Mouse (Mus musculus) liver, embryonic 13.5 days (tissue): Measurements from ENCODE around the gene Rab5a. TPM values are rescaled to one million over a fixed set of nuclear protein-coding genes. Genes with fewer than 3 reads are reported as not detected.

ENCODE experiments used
- ATAC-seq: fragments of 200-750 bp; cut with Nextera tagmentation; 2 replicates; pipeline ENCODE4 v1.8.0; 2017; ENCODE audit warnings: low read depth, mild to moderate bottlenecking, moderate number of reproducible peaks, moderate library complexity
- DNase-seq: peaks from one replicate; pipeline ENCODE4 v3.0.0; 2022
- H3K27ac ChIP-seq: fragments of 300-500 bp; sonication (generic); 2 replicates; pipeline ENCODE4 v1.5.1; 2015; ENCODE audit warnings: moderate library complexity, mild to moderate bottlenecking, inconsistent platforms
- H3K27me3 ChIP-seq: fragments of 300-500 bp; sonication (generic); 2 replicates; pipeline ENCODE4 v1.6.1; 2015; ENCODE audit warnings: mild to moderate bottlenecking, inconsistent platforms
- H3K36me3 ChIP-seq: fragments of 300-500 bp; sonication (generic); 2 replicates; pipeline ENCODE4 v1.6.1; 2015; ENCODE audit warnings: mild to moderate bottlenecking, inconsistent platforms
- H3K4me1 ChIP-seq: fragments of 300-500 bp; sonication (generic); replicated peaks from 2 replicates; pipeline ENCODE4 v1.6.1; 2015; ENCODE audit warnings: inconsistent platforms
- H3K4me2 ChIP-seq: fragments of 300-500 bp; sonication (generic); 2 replicates; pipeline ENCODE4 v1.6.1; 2015; ENCODE audit warnings: inconsistent platforms, mild to moderate bottlenecking, moderate library complexity
- H3K4me3 ChIP-seq: fragments of 300-500 bp; sonication (generic); replicated peaks from 2 replicates; pipeline ENCODE4 v1.5.1; 2015; ENCODE audit warnings: mild to moderate bottlenecking, inconsistent platforms
- H3K9ac ChIP-seq: fragments of 300-500 bp; sonication (generic); 2 replicates; pipeline ENCODE4 v1.6.1; 2015; ENCODE audit warnings: mild to moderate bottlenecking, inconsistent platforms
- H3K9me3 ChIP-seq: fragments of 300-500 bp; sonication (generic); replicated peaks from 2 replicates; pipeline ENCODE4 v1.6.1; 2016; ENCODE audit warnings: inconsistent platforms
- WGBS: fragments of 180-500 bp; shearing (Covaris S2); methylation state at CpG from one replicate; pipeline ENCODE4 v1.1.7; 2015; ENCODE audit not compliant: insufficient replicate concordance; 5-methylcytosine and 5-hydroxymethylcytosine counted together
- polyA plus RNA-seq: library from polyadenylated mRNA; unstranded; fragments of >200 nt; fragmentation: Nextera tagmentation; extraction: Ambion mirVana; gene quantifications from 2 replicates; pipeline ENCODE4 v1.2.1, GENCODE M21; 2015

Gene Rab5a
- polyA plus RNA-seq, 1 experiment from 2014 or later = 32.8 TPM

DNA sequence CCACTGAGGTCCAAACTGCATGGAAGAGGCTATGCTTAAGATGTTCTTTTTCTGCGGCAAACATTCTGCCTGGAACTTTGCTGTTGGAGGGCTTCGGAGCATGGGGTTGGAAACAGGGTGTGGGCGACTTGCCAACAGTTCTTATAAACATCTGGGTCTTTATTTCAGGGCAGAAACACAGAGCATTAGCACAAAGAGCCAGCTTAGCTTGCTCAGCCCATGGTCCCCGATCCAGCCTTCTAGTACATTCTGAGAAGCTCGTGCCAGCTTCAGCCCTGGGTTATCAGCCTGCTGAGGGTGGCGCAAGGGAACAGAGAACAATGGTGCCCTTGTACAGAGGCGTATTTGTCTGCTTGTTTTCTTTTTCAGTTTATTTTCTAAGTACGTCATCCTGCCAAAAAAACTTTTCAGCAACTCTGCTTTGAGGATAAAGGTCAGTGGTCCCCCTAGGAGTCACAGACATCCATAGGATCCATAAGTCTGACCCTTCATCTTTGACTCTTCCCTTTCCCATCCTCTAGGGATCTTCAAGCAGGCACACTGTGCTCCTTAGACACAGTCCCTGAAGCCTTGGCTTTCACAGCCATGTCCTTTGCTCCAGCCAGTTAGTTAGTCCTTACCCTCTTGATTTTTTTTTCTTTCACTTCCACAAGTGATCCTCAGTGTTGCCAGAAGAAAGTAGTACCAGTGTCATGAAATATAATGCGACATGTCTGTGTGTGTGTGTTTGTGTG lies 64.7 kb downstream of the Rab5a start:
- ATAC-seq (no peak), DNase-seq (no peak)
- no peaks in the 10 kb centered on the region for H3K4me1 ChIP-seq
- H3K36me3 ChIP-seq = no peaks in the 10 kb centered on the region
- no peak overlapping the region for H3K27ac ChIP-seq
- no peaks in the 10 kb centered on the region for H3K9me3 ChIP-seq
- no peak overlapping the region for H3K9ac ChIP-seq
- WGBS = 73% methylated on average over 9 of the region's 9 CpGs
- H3K27me3 ChIP-seq = no peaks in the 10 kb centered on the region
- no peak overlapping the region for H3K4me2 ChIP-seq
- H3K4me3 ChIP-seq = no peak overlapping the region

DNA sequence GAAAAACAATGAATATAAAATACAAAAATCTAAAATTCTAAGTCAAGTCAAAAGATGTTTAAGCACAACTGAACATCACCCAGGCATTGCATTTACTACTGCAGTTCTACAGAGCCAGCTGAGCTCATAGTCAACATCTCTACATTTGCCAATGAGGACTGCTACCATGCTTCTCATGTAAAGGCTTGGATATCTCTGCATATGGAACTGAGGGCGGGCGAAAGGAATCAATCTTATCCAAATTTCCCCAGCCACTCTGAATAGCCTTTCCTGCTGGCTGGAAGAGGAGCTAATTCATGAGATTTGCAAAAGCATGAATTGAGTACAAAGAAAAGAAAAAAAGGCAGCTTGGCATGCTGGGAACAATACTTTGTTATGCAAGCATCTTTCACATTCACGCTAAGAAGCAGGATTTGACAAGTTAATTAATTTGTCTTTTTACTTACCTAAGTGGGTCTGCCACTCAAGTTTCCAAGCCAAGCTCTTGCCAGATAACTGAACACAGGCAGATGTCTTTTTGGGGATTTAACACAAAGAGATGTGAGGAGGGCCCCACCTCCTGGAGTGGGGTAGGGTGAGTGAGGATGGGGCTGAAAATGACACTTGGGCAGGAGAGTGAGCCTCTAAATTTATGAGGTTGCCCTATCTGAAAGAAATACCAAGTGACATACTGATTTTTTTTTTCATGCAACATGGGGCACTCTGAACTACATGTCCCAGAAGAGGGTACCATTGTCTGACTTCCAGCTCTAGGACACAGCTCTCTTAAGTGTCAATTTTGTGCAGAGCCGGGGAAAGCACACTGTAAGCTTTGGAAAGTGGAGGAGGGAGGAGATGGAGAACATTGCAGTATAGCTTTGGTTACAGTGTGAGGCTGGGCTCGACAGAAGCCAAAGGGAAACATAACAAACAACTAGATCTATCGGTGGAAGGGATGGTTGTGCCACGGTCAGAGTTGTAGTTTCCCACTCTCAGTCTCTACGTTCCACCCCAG lies 72.6 kb downstream of the Rab5a start:
- ATAC-seq (no peak), DNase-seq (no peak)
- Histone ChIP-seq H3K27ac (no peak overlapping the region), H3K9me3 (no peaks in the 10 kb centered on the region; the same call in 1 of the 2 replicates), H3K27me3 (no peaks in the 10 kb centered on the region), H3K9ac (no peak overlapping the region), H3K4me1 (peaks cover 26% of the 10 kb centered on the region), H3K4me3 (no peak overlapping the region), H3K36me3 (no peaks in the 10 kb centered on the region), H3K4me2 (no peak overlapping the region)
- WGBS = 77% methylated on average over 8 of the region's 8 CpGs

DNA sequence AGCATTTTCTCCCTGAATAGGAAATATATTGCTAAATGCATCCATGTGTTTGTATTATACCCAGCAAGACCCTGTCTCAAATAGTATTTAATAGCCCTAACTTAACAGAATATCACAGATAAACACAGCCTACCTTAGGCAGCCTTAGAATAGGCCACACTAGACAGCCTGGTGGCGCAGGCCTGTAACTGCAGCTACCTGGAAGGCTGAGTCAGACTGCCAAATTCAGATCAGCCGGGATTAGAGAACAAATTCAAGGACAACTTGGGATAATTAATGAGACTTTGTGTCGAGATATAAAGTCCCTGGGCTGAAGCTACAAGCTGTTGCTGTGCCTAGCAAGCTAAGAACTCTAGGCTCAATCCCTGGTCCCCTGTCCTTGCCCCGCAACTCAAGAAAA lies 75.1 kb downstream of the Rab5a start:
- H3K4me2 ChIP-seq = peak overlapping the region; percentile 27

DNA sequence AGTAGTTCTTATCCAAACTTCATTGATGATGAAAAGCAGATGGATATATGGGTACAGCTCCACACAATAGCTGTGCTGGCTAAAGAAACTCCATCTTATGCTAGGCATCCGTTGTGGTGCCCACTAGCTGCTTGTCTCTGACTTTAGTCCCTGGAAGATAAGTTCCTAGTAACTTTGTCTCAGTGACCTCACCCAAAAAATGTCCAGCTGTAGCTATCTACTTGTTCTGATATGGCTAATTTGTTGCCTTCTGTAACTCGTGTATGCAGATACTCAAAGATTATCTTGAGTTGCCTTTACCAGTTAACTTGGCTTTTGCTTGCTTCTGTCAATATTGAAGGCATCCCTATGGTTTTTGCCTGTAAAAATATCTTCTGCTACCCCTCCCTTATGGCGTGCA lies 75.8 kb downstream of the Rab5a start:
- H3K9me3 ChIP-seq = no peaks in the 10 kb centered on the region; the same call in 1 of the 2 replicates
- H3K4me1 ChIP-seq = peaks cover 41% of the 10 kb centered on the region
- no peaks in the 10 kb centered on the region for H3K27me3 ChIP-seq
- H3K9ac ChIP-seq = peak overlapping the region; percentile 17; the same call in 1 of the 2 replicates
- no peak overlapping the region for H3K4me3 ChIP-seq
- H3K36me3 ChIP-seq = no peaks in the 10 kb centered on the region
- 22% methylated on average over 3 of the region's 3 CpGs for WGBS
- H3K4me2 ChIP-seq = peak overlapping the region; percentile 27
- DNase-seq (peak; percentile 47), ATAC-seq (peak; percentile 90)
- H3K27ac ChIP-seq = peak overlapping the region; percentile 82

More for the DNA sequence above, 75.1 kb downstream of the Rab5a start:
- Histone ChIP-seq H3K9ac (peak overlapping the region; percentile 17; the same call in 1 of the 2 replicates), H3K9me3 (no peaks in the 10 kb centered on the region; the same call in 1 of the 2 replicates), H3K36me3 (no peaks in the 10 kb centered on the region), H3K27ac (peak overlapping the region; percentile 82), H3K27me3 (no peaks in the 10 kb centered on the region), H3K4me3 (no peak overlapping the region), H3K4me1 (peaks cover 34% of the 10 kb centered on the region)
- ATAC-seq = peak; percentile 60
- no peak for DNase-seq
- WGBS = 56% methylated on average over 4 of the region's 4 CpGs

Other genes with a start within 250 kb of the Rab5a start
- not detected in 2 replicates for gene Efhb, start 15.9 kb upstream of the Rab5a start, polyA plus RNA-seq
- 0.08 and 0.09 TPM in 2 replicates for gene Pp2d1, start 60.2 kb downstream of the Rab5a start, polyA plus RNA-seq
- 4.6 and 5.1 TPM in 2 replicates for gene Kat2b, start 87.6 kb downstream of the Rab5a start, polyA plus RNA-seq
- gene Sgo1, start 210.1 kb downstream of the Rab5a start, polyA plus RNA-seq = 39.3 and 51.1 TPM in 2 replicates